Mouse (Mus musculus): ENCODE measurements around the gene Cga.
"Not testable (repeated sequence)": the region's sequence is repeated elsewhere in the genome, so short reads cannot be mapped to it uniquely, and the experiment has no call there.

The Cga gene

GRCm38 (mm10) chr4:34889812-34890185 is 3.8 kb upstream of the Cga start:
- no peak for DNase-seq (ENCODE audit: low read depth)

DNA sequence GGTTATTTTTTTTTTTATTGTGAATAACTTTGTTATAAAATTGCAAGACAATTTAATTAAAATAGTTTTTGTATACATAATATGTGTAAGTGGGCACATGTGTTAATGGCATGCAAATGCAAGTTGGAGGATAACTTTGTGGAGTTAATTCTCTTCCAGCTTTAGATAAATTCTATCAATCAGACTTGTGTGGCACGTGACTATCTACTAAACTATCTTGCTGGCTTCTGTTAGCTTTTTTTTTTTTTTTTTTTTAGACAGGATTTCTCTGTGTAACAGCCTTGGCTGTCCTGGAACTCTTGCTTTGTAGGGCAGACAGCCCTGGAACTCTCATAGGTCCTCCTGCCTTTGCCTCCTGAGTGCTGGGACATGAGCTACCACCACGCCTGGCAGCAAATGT is 4.9 kb downstream of the Cga start:
- DNase-seq (ENCODE audit: low read depth), result no peak

DNA sequence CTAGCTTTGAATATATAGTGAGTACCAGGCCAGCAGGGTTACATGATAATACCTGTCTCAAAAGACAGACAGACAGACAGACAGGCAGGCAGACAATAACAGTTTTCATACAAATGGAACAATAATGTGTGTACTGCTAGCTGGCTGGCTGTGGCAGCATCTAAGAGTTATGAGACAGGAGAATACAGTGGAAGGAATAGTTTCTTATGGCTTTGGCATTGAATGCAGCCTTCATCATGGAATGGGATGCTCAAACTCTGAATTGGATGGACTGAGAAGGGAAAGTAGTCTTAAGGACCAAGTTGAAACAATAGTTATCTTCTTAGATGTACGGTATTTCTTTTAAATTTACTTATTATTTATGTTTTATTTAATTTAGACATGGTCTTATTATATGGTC is 5.7 kb downstream of the Cga start:
- no peak for DNase-seq (ENCODE audit: low read depth)

DNA sequence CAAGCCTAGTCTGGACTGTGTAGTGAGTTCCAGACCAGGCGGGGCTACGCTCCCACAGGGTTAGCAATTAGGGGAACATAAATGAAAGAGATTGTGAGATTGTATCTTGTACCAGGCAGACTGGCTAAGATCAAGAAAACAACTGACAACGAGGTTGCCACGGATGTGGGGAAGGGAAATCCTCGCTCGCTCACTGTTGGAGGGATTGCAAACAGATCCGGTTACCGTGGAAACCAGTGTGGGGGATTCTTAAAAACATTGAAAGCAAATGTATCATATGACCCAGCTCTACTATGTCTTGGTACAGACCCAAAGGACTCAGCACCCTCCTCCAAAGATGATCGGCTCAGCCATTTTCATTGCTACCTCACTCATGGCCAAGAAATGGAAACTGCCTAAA is 6.6 kb downstream of the Cga start:
- DNase-seq (ENCODE audit: low read depth), result no peak

GRCm38 (mm10) chr4:34901166-34901565 is 7.6 kb downstream of the Cga start:
- DNase-seq (ENCODE audit: low read depth), result no peak

DNA sequence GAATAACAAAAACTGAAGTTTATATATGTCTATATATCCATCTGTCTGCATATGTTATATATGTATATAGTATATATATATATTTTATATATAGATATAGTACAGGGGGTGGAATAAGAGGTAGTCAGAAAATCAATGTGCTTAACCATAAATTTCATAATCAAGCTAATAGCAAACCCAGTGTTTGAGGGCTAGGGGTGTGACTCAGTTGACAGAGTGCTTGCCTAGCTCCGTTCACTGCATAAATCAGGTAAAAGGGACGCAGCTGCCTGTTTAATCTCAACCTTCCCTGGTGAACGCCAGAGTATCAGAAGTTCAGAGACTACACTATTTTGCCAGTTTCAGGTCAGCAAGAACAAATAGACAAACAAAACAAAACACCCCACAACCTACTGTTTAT is 8.0 kb downstream of the Cga start:
- DNase-seq (ENCODE audit: low read depth), result not testable (repeated sequence)

DNA sequence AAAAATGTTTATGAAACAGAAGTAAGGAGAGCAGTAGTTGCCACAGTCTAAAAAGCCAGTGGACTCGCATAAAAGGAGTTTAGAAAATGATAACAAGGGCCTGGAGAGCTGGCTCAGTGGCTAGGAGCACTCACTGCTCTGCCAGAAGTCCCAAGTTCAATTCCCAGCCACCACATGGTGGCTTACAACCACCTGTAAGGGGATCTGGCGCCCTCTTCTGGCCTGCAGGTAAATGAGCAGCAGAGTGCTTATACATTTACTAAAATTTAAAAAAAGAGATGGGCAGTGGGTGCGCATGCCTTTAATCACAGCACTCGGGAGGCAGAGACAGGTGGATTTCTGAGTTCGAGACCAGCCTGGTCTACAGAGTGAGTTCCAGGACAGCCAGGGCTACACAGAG is 11.8 kb downstream of the Cga start:
- no peak for DNase-seq (ENCODE audit: low read depth)

- DNase-seq (ENCODE audit: low read depth), result no peak
Measured at GRCm38 (mm10) chr4:34906151-34906550, 12.6 kb downstream of the Cga start.

- DNase-seq (ENCODE audit: low read depth), result no peak
Measured at GRCm38 (mm10) chr4:34907026-34907425, 13.4 kb downstream of the Cga start.

- DNase-seq (ENCODE audit: low read depth), result no peak
Measured at GRCm38 (mm10) chr4:34908127-34908526, 14.5 kb downstream of the Cga start.

- no peak for DNase-seq (ENCODE audit: low read depth)
Measured at GRCm38 (mm10) chr4:34911401-34911800, 17.8 kb downstream of the Cga start.

- DNase-seq (ENCODE audit: low read depth), result no peak
Measured at GRCm38 (mm10) chr4:34912171-34912570, 18.6 kb downstream of the Cga start.

- no peak for DNase-seq (ENCODE audit: low read depth)
Measured at GRCm38 (mm10) chr4:34917400-34917799, 23.8 kb downstream of the Cga start.

DNA sequence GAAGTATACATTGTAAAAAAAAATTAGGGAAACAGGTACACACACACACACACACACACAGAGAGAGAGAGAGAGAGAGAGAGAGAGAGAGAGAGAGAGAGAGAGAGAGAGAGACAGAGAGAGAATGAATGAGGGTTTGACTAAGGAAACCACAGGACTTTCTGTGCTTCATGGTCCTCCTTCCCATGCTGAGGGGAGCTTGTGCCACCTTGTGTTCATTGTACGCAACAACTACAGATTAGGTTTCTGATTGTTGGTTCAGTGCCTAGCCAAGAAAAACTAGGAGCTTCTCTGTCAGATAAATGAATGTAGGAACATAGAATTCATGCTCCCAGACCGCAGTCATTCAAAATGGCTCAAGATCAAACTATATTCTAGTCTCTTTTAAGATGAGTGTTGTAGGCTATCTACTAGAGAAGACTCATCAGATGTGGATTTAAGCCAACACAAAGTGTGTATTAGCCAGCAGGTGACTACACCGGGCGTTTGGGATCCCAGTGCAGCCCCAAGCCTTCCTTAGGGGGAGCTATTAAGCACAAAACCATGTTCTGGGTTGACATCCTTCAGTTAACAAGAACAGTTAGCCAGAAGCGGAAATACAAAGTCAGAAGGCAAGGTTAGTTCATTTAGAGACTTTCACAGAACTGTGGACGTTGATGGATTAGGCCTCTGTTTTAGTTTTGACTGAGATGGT is 28.7 kb downstream of the Cga start:
- DNase-seq (ENCODE audit: low read depth), result peak; percentile 28

DNA sequence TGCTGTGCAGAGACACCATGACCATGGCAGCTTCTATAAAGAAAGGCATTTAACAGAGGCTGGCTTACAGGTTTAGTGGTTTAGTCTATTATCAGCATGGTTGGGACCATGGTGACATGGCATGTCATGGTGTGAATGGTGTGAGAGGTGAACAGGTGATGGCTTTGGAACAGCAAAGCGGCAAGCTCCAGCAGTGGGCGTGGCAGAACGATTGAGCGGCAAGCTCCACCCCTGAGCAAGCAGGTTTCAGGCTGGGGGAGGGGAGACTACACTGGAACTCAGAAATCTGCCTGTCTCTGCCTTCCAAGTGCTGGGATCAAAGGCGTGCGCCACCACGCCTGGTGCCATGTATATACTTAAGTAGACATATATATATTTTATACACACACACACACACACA is 34.8 kb downstream of the Cga start:
- DNase-seq (ENCODE audit: low read depth), result not testable (repeated sequence)

- no peak for DNase-seq (ENCODE audit: low read depth)
Measured at GRCm38 (mm10) chr4:34941046-34941445, 47.5 kb downstream of the Cga start.

- DNase-seq (ENCODE audit: low read depth), result no peak
Measured at GRCm38 (mm10) chr4:34947181-34947580, 53.6 kb downstream of the Cga start.

DNA sequence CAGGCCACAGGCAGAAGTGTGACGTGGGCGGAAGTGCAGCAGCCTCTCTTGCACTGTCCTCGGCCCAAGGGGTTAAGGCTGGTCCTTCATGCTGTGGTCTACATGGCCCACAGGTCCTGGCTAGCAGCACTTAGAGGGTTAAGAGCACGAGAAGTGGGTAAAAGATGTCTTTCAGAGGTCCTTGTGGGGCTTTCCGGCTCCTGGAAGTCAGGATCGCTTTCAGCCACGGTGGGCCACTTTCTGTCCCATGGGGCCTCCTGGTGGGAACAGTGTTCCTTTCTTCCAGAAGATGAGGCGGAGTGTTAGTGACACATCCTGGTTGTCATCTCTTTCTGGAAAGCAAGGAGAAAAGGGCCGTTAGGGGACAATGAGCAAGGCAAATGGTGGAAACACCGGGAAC is 60.1 kb downstream of the Cga start:
- no peak for DNase-seq (ENCODE audit: low read depth)
